Mouse (Mus musculus) stomach, postnatal 0 days (tissue): ENCODE measurements around the gene Timm8b. TPM values are rescaled to one million over a fixed set of nuclear protein-coding genes. Genes with fewer than 3 reads are reported as not detected.

Experiments
- ATAC-seq: fragments of 200-750 bp; cut with Nextera tagmentation; 2 replicates; pipeline ENCODE4 v1.8.0; 2017; ENCODE audit not compliant: low FRiP score, low TSS enrichment
- DNase-seq: peaks from one replicate; pipeline ENCODE4 v3.0.0-alpha.2; 2016; ENCODE audit warnings: low spot score
- H3K27ac ChIP-seq: fragments of 300-500 bp; sonication (generic); replicated peaks from 2 replicates; pipeline ENCODE4 v1.5.1; 2014; ENCODE audit warnings: mild to moderate bottlenecking, control low read depth
- H3K27me3 ChIP-seq: fragments of 300-500 bp; sonication (generic); 2 replicates; pipeline ENCODE4 v1.6.1; 2014; ENCODE audit warnings: low read length; ENCODE audit not compliant: control insufficient read depth, insufficient read depth
- H3K36me3 ChIP-seq: fragments of 300-500 bp; sonication (generic); 2 replicates; pipeline ENCODE4 v1.6.1; 2014; ENCODE audit warnings: low read length, mixed read lengths; ENCODE audit not compliant: control insufficient read depth, insufficient read depth
- H3K4me1 ChIP-seq: fragments of 300-500 bp; sonication (generic); replicated peaks from 2 replicates; pipeline ENCODE4 v1.6.1; 2014; ENCODE audit warnings: antibody characterized with exemption; ENCODE audit not compliant: control insufficient read depth, insufficient read depth
- H3K4me2 ChIP-seq: fragments of 300-500 bp; sonication (generic); replicated peaks from 2 replicates; pipeline ENCODE4 v1.6.1; 2014; ENCODE audit warnings: low read depth, mild to moderate bottlenecking, control low read depth, moderate library complexity
- H3K4me3 ChIP-seq: fragments of 300-500 bp; sonication (generic); 2 replicates; pipeline ENCODE4 v1.5.1; 2014; ENCODE audit warnings: low read depth, low read length, control low read depth
- H3K9ac ChIP-seq: fragments of 300-500 bp; sonication (generic); 2 replicates; pipeline ENCODE4 v1.6.1; 2014; ENCODE audit warnings: mild to moderate bottlenecking, low read length, control low read depth, mixed read lengths
- H3K9me3 ChIP-seq: fragments of 300-500 bp; sonication (generic); 2 replicates; pipeline ENCODE4 v1.6.1; 2016; ENCODE audit warnings: low read length; ENCODE audit not compliant: control insufficient read depth
- CTCF ChIP-seq: IDR thresholded peaks from 2 replicates; pipeline ENCODE4 v1.5.1; 2016; ENCODE audit warnings: antibody characterized with exemption, low read depth, mild to moderate bottlenecking, moderate library complexity
- EP300 ChIP-seq: optimal IDR thresholded peaks from 2 replicates; pipeline ENCODE3; 2016; ENCODE audit warnings: antibody characterized with exemption
- WGBS: fragments of 180-500 bp; shearing (Covaris S2); extraction: QIAGEN DNeasy Blood & Tissue Kit; methylation state at CpG from one replicate; pipeline ENCODE4 v1.1.7; 2014; 5-methylcytosine and 5-hydroxymethylcytosine counted together
- polyA plus RNA-seq: library from polyadenylated mRNA; unstranded; fragments of >200 nt; fragmentation: Nextera tagmentation; extraction: Ambion mirVana; gene quantifications from 2 replicates; pipeline ENCODE4 v1.2.1, GENCODE M21; 2015

Timm8b gene
- polyA plus RNA-seq, 1 experiment from 2014 or later = 278 TPM

GRCm38 (mm10) chr9:50565173-50565572 lies 38.5 kb upstream of the Timm8b start:
- Histone ChIP-seq H3K4me3 (peak overlapping the region; percentile 6; the same call in 1 of the 2 replicates), H3K27me3 (no peaks in the 10 kb centered on the region), H3K9me3 (no peaks in the 10 kb centered on the region), H3K4me1 (no peaks in the 10 kb centered on the region), H3K27ac (no peak overlapping the region; the same call in 1 of the 2 replicates), H3K4me2 (0 out of 2 replicates have a peak overlapping the region, but pooled peaks have one; percentile 14), H3K9ac (0 out of 2 replicates have a peak overlapping the region, but pooled peaks have one; percentile 8), H3K36me3 (no peaks in the 10 kb centered on the region)
- DNase-seq (peak; percentile 58), ATAC-seq (peak; percentile 67)
- 70% methylated on average over 7 of the region's 7 CpGs for WGBS
- TF ChIP-seq EP300 (no peak), CTCF (no peak)

- DNase-seq (no peak), ATAC-seq (no peak)
- peak overlapping the region; percentile 13; the same call in 1 of the 2 replicates for H3K27ac ChIP-seq
- peak overlapping the region; percentile 4; the same call in 1 of the 2 replicates for H3K4me3 ChIP-seq
- H3K4me2 ChIP-seq = peak overlapping the region; percentile 14; the same call in 1 of the 2 replicates
- H3K27me3 ChIP-seq = no peaks in the 10 kb centered on the region
- H3K4me1 ChIP-seq = no peaks in the 10 kb centered on the region
- no peaks in the 10 kb centered on the region for H3K9me3 ChIP-seq
- no peaks in the 10 kb centered on the region for H3K36me3 ChIP-seq
- WGBS = 51% methylated on average over 4 of the region's 4 CpGs
- H3K9ac ChIP-seq = no peak overlapping the region
- TF ChIP-seq EP300 (no peak), CTCF (no peak)
Measured at GRCm38 (mm10) chr9:50565940-50566339, 37.8 kb upstream of the Timm8b start.

- TF ChIP-seq CTCF (no peak), EP300 (no peak)
- Histone ChIP-seq H3K9me3 (no peaks in the 10 kb centered on the region), H3K4me2 (no peak overlapping the region), H3K9ac (no peak overlapping the region), H3K4me1 (no peaks in the 10 kb centered on the region), H3K27ac (no peak overlapping the region), H3K4me3 (no peak overlapping the region), H3K27me3 (no peaks in the 10 kb centered on the region), H3K36me3 (no peaks in the 10 kb centered on the region)
- no peak for DNase-seq
- WGBS = 85% methylated on average over 4 of the region's 4 CpGs
- ATAC-seq = no peak
Measured at GRCm38 (mm10) chr9:50567372-50567771, 36.3 kb upstream of the Timm8b start.

GRCm38 (mm10) chr9:50567881-50568280 lies 35.8 kb upstream of the Timm8b start:
- no peaks in the 10 kb centered on the region for H3K9me3 ChIP-seq
- H3K4me1 ChIP-seq = no peaks in the 10 kb centered on the region
- no peak for ATAC-seq
- H3K27ac ChIP-seq = no peak overlapping the region
- DNase-seq = no peak
- no peaks in the 10 kb centered on the region for H3K36me3 ChIP-seq
- H3K27me3 ChIP-seq = no peaks in the 10 kb centered on the region
- no peak overlapping the region for H3K4me2 ChIP-seq
- 72% methylated on average over 2 of the region's 2 CpGs for WGBS
- H3K4me3 ChIP-seq = no peak overlapping the region
- no peak overlapping the region for H3K9ac ChIP-seq
- TF ChIP-seq EP300 = no peak
- TF ChIP-seq CTCF = no peak

- Histone ChIP-seq H3K36me3 (no peaks in the 10 kb centered on the region), H3K9me3 (no peaks in the 10 kb centered on the region), H3K4me3 (no peak overlapping the region), H3K4me1 (no peaks in the 10 kb centered on the region), H3K27ac (peak overlapping the region; percentile 71), H3K27me3 (no peaks in the 10 kb centered on the region), H3K4me2 (no peak overlapping the region), H3K9ac (no peak overlapping the region)
- TF ChIP-seq CTCF = no peak
- no peak for TF ChIP-seq EP300
- ATAC-seq (peak; percentile 93), DNase-seq (peak; percentile 68)
- whole genome bisulfite sequencing = 57% methylated on average over 10 of the region's 10 CpGs
Measured at GRCm38 (mm10) chr9:50569599-50570525, 33.8 kb upstream of the Timm8b start.

- TF ChIP-seq EP300 (no peak), CTCF (no peak)
- 33% methylated on average over 4 of the region's 4 CpGs for WGBS
- no peak overlapping the region for H3K9ac ChIP-seq
- no peak overlapping the region for H3K27ac ChIP-seq
- no peaks in the 10 kb centered on the region for H3K9me3 ChIP-seq
- H3K4me2 ChIP-seq = no peak overlapping the region
- DNase-seq = no peak
- no peaks in the 10 kb centered on the region for H3K4me1 ChIP-seq
- no peak overlapping the region for H3K4me3 ChIP-seq
- no peaks in the 10 kb centered on the region for H3K27me3 ChIP-seq
- no peaks in the 10 kb centered on the region for H3K36me3 ChIP-seq
- ATAC-seq = no peak
Measured at GRCm38 (mm10) chr9:50580370-50580769, 23.3 kb upstream of the Timm8b start.
